Mouse (Mus musculus) adrenal gland, postnatal 25 days (tissue): ENCODE measurements at regions not wholly inside any gene's neighbourhood (a gene's known extent, or its start where the extent isn't known, plus 50 kb on each side); places are given as distances from the start of the nearest gene placed in this dataset.

Experiments used
- DNase-seq: peaks from one replicate; pipeline ENCODE4 v3.0.0; 2021; ENCODE audit warnings: mixed read lengths

- DNase-seq = no peak
Observed at GRCm38 (mm10) chr7:79543231-79544071, 74.0 kb downstream of the Rhcg start.

- no peak for DNase-seq
Observed at GRCm38 (mm10) chr7:79542379-79543015, 75.0 kb downstream of the Rhcg start.

- DNase-seq = no peak
Observed at GRCm38 (mm10) chr7:79540246-79540645, 74.1 kb upstream of the Polg start.

GRCm38 (mm10) chr7:79539426-79539825 lies 73.3 kb upstream of the Polg start:
- DNase-seq = no peak

GRCm38 (mm10) chr7:79536157-79536641 lies 70.0 kb upstream of the Polg start:
- no peak for DNase-seq

GRCm38 (mm10) chr7:79535251-79536111 lies 69.3 kb upstream of the Polg start:
- DNase-seq = no peak

- no peak for DNase-seq
Observed at GRCm38 (mm10) chr7:79534819-79535218, 68.7 kb upstream of the Polg start.

- no peak for DNase-seq
Observed at GRCm38 (mm10) chr7:79534381-79534780, 68.2 kb upstream of the Polg start.

- DNase-seq = no peak
Observed at GRCm38 (mm10) chr7:79532626-79533140, 66.5 kb upstream of the Polg start.

- no peak for DNase-seq
Observed at GRCm38 (mm10) chr7:79531551-79532356, 65.6 kb upstream of the Polg start.

- no peak for DNase-seq
Observed at GRCm38 (mm10) chr7:79531142-79531541, 65.0 kb upstream of the Polg start.

GRCm38 (mm10) chr7:79529480-79529879 lies 63.3 kb upstream of the Polg start:
- no peak for DNase-seq

- DNase-seq = no peak
Observed at GRCm38 (mm10) chr7:79527984-79528383, 61.8 kb upstream of the Polg start.

- no peak for DNase-seq
Observed at GRCm38 (mm10) chr7:79525690-79526630, 59.8 kb upstream of the Polg start.

- no peak for DNase-seq
Observed at GRCm38 (mm10) chr7:79524921-79525320, 58.8 kb upstream of the Polg start.

GRCm38 (mm10) chr7:79523696-79524095 lies 57.5 kb upstream of the Polg start:
- no peak for DNase-seq

- no peak for DNase-seq
Observed at GRCm38 (mm10) chr7:79522046-79522445, 55.9 kb upstream of the Polg start.

GRCm38 (mm10) chr7:79521259-79521658 lies 55.1 kb upstream of the Polg start:
- no peak for DNase-seq

GRCm38 (mm10) chr7:79520222-79520710 lies 54.1 kb upstream of the Polg start:
- peak; percentile 62 for DNase-seq

GRCm38 (mm10) chr7:79518928-79519327 lies 52.8 kb upstream of the Polg start:
- no peak for DNase-seq
